Mouse (Mus musculus): ENCODE results near the gene Zfp217.

The Zfp217 gene

DNA sequence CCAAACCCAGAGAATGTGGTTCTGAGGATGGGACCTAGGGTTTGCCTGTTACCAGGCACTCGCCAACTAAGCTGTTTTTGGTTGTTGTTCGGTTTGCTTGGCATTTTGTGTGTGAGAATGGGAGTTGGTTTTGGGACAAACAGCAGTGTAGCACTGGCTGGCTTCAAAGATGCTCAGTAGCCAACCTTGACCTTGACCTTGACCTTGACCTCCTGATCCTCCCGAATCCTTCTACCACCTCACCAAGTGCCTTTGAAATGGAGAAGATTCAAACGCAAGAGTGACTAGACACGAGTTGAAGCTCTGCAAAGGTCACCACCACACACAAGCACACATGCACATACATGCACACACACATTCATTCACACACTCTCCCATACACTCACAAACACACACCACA is 44.6 kb downstream of the Zfp217 start:
- DNase-seq (ENCODE audit: low spot score in 2 of 2) = no peak

DNA sequence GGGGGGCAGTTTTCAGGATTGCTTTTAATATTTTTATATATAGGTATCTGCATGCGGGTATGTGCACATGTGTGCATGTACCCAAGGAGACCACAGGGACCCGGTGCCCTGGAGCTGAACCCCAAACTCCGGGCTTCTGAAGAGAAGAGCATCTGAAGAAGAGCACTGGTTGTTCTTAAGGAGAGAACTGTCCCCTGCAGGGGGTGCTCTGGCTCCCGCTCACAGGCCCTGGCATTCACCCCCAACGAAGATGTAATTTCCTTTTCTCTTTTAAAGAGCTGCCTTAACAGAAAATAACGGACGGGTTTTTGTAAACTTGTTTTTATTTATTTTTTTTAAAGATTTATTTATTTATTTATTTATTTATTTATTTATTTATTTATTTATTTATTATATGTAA is 46.0 kb downstream of the Zfp217 start:
- no peak for DNase-seq (ENCODE audit: low spot score in 2 of 2)

DNA sequence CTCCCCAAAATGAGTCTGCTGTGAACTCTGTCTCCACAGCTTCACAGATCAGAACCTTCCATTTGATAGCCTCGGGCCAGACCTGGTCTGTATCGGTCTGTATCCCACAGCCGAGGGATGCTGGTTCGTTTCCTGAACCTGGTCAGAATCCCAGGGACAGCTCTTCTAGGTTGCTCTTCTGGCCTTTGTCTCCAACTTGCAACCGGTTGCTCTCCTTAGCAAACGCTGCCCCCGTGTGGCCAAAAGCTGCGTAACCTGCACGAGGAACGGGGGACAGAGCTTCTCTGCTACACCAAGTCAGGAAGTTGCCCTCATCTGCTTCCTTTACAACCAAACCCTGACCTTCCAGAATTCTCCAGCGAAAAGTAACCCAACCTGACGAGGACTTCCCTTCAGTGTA is 46.8 kb downstream of the Zfp217 start:
- peak; percentile 79 to 90 for DNase-seq (ENCODE audit: low spot score in 2 of 2)

DNA sequence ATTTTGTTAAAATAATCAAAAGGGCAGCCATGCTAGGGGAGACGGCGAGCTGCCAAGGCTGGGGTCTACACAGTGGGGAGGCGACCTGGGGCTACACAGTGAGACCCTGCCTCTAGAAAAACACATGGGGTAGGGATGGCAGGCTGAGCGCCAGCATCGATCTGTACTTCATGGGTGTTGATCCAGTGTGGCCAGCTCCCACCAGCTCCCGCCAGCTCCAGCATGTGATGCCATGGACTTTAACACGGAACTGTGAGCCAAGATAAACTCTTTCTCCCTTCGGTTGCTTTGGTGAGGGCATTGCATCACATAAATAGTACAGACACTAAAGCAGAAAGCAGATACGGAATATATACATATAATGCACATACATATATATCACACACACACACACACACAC is 53.0 kb downstream of the Zfp217 start:
- DNase-seq (ENCODE audit: low spot score in 2 of 2) = no peak

DNA sequence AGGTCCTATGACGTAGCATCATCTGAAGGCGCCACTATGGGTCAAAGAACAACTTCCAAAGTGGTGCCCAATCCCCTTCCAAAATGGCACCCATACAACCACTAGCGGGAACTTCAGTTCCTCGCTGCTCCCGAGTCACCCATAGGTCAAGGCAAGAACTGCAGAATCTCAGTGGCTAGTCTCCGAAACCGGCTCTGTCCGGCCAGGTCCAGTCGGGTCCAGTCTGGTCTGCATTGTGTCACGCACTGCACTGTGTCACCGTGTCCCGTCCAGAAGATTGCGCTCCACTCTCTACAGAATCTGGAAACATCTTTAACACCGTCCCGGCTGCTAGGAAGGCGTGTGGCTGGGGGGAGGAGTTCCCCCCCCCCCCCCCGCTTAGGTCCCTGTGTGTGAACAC is 53.7 kb downstream of the Zfp217 start:
- DNase-seq (ENCODE audit: low spot score in 2 of 2) = no peak

DNA sequence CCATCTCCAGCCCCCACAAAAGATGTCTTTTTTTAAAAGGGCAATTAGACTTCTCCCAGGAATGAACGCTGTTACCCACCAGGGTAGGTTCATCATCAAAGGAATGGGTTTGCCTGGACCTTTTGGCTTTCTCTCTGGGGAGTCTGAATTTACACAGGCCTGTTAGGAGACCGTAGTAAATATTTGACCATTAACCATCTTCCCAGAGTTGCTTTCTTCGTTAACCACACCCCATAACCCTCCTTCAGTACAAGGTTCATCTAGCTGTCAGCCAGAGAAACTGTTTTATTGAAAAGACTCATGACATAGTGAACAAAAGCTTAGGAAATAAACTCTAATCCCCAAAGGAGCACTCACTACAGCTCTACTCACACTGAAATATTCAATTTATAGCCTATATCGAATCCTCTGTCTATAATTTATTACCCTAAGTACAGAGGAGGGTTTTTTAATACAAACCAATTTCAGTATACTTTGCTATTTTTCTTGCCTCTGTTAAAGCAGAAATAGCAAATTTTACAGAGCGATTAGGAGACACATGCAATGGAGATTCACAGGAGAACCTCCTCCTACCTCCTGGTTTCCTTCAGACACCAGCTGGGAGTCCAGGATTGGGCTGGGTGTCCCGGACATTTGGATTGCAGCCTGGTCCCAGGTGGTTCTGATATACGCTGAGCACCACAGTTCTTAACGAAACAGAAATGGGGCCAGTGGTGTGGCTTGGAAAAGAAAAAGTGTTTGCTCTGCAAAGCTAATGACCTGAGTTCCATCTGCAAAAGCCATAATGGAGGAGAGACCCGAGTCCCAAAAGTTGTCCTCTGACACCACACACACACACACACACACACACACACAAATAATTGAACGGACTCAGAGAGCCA is 56.1 kb downstream of the Zfp217 start:
- no peak for DNase-seq (ENCODE audit: low spot score in 2 of 2)

DNA sequence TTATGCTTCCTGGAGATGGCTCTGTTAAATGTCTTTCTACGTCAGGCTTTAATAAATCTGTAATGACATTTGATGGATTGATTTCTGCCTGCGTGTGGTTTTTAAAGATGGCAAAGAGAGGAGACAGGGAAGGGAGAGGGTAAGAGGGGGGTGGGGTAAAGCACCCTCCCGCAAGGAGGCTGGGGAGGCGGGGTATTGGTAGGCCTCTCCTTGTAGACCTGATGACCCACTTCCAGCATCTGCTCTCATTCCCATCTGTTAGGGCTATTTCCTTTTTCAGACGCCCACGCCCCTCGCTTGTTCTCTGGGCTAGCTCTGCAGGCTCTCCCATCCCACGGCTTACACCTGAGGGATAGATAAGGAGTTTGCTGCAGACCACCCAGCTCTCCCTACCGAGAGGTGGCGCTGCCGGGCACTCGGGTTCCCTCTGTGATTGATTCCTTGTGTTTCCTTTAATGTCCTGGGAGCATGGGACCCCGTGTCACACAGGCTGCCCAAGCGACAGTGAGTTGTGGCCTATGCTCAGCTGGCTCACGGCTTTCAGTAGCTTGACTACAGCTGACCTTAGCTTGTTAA is 69.4 kb downstream of the Zfp217 start:
- DNase-seq (ENCODE audit: low spot score in 2 of 2) = no peak

DNA sequence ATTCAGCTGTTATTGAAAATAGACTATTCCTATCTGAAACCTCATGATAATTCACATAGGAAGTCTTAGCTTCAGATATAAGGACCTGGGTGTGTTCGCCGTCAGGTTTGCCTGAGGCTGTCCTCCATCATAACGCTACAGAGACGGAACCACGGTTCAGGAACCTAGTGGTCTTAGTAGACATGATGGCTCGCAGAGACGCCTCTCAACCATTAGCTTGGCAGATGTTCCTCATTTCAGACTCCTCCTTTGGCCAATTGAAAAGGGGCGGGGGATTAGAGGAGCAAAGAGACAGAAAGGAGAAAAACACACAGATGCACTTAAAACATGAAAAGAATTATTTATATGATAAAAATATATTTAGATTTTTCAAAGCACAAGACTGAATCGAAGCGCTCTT is 69.9 kb downstream of the Zfp217 start:
- no peak for DNase-seq (ENCODE audit: low spot score in 2 of 2)

DNA sequence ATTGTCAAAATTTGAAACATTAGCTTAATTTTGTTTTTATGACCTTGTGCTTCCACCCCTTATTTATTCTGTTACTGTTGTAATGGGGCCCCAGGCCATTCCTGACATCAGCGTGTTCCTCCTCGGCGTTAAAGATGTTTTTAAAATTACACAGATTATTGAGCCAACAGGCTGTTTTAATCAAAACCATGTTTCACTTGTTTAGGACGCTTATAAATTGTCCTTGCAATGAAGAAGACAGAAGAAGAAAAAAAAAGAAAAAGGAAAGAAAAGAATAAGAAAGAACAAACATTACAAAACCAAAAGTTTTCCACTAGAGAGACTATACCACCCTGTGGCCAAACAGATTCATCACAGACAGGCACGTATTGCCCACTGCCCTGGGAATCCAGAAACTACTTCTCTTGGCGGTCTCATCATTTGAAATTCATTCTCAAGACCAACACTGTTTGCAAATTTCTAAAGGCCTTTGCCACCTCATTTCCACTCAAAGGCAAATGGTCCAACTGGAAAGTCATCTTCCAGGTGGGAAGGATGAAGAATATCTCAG is 70.9 kb downstream of the Zfp217 start:
- DNase-seq (ENCODE audit: low spot score in 2 of 2) = no peak

DNA sequence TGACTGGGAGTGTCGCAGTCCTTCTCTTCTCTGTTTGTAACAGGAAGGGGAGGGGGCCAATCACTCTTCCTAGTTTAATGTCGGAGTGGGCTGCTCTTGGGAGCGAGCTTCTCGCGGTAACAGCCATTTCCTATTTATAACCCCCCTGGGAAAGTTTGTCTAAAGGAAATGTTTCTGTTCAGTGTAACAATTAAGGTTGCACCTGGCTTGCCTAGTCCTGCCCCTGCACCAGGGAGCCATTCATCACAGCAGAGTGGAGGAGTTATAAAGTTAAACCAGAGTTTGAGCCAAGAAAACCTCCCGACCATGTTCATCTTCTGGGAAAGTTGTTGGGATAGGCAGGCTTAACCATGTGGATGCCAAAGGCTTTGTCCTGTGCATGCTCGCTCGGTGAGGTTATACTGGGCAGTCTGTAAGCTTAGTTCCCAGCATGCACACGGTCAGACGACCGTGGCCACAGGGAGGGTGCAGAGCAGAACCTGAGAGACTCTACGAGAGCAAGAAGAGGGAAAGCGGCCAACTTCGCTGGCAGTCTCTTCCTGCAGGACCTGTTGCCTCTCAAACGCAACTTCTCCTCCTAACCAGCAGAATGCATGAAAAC is 77.2 kb downstream of the Zfp217 start:
- DNase-seq (ENCODE audit: low spot score in 2 of 2) = no peak

DNA sequence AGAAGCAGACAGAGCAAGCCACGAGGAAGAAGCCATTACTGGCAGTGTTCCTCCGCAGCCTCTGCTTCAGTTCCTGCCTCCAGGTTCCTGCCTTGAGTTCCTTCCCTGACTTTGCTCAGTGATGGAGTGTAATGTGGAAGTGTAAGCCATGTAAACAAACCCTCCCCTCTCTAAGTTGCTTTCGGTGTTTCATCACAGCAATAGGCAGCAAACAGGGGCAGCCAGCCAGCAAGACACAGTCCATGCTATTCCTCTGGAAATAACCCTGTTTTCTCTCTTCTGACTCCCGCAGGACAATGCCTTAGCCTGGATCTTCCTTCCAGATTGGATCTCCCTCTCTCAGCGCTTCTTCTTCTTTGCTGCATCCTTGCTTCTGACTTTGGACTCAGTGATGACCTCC is 77.9 kb downstream of the Zfp217 start:
- DNase-seq (ENCODE audit: low spot score in 2 of 2) = no peak

DNA sequence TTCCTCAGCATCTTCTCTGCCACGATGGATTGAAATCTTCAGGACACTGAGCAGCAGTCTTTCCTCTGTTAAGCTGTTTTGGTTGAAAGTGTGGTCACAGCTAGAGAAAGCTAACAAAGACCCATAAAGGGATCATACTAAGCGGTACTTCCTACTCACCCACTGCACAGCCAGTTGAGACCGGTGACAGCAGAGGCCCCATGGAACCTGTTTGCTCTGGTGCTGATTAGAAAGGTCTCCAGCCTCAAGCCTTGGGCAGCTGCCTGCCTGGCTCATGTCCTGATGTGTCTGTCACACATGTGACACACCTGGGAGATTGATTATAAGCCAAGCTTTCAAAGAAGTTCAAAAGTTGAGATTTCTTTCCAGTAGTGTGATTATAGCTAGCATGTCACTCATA is 85.5 kb downstream of the Zfp217 start:
- DNase-seq (ENCODE audit: low spot score in 2 of 2) = no peak

DNA sequence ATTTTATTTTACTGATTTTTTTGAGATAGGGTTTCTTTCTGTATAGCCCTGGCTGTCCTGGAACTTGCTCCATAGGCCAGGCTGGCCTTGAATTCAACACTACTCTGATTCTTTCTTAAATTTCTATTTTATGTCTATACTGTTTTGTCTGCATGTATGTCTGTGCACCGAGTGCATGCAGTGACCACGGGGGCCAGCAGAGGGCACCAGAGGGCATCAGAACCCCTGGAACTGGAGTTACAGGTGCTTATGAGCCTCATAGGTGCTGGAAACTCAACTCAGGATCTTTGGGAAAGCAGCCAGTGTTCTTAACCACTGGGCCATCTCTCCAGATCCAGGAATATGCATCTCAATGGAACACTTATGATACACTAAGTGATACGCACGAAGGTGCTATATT is 87.8 kb downstream of the Zfp217 start:
- peak in 1 of 2 experiments; percentile 30 for DNase-seq (ENCODE audit: low spot score in 2 of 2)

DNA sequence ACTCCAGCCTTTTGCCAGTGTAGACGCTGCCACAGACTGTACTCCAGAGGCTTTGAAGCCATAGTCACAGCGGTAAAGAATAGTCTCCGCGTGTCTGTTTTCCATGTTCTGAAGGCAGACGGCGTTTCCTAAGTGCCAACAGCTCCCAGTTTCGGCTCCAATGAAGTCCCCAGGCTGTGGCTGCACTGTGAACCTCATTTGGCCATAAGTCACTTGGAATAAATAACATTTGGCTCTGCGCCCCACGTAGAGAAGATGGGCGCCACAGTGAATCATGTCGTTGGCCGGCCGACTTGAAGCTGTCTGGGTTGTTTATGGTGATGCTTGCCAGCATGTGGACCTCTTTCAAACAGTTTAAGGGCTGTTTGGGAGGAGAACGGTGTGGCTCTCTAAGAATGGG is 89.1 kb downstream of the Zfp217 start:
- no peak for DNase-seq (ENCODE audit: low spot score in 2 of 2)
